Mouse (Mus musculus) thymus, adult 2 months (tissue): Measurements from ENCODE around the gene Olfr190.

Experiments
- CTCF ChIP-seq: fragments of 200-500 bp; IDR thresholded peaks from 2 replicates; pipeline ENCODE4 v1.5.1; 2012; ENCODE audit warnings: mild to moderate bottlenecking, control low read depth, low read length, moderate library complexity, borderline replicate concordance; ENCODE audit not compliant: control insufficient read depth, poor library complexity, insufficient read depth; ENCODE audit errors: extremely low read depth
- POLR2A ChIP-seq: fragments of 200-500 bp; IDR thresholded peaks from 2 replicates; pipeline ENCODE4 v1.6.1; 2012; ENCODE audit warnings: mild to moderate bottlenecking, low read length, control low read depth, moderate library complexity; ENCODE audit not compliant: control insufficient read depth, poor library complexity, insufficient read depth; ENCODE audit errors: extremely low read depth

- TF ChIP-seq CTCF (no peak), POLR2A (no peak)
These were observed 43.2 kb upstream of the Olfr190 start, which contains the start of gene Olfr194 for GRCm38 (mm10) chr16:59120969-59121368.
